Mouse (Mus musculus) bone marrow, adult 2 months (tissue): ENCODE data around the gene Vsig2.

Source experiments
- CTCF ChIP-seq: fragments of 200-500 bp; IDR thresholded peaks from 2 replicates; pipeline ENCODE4 v1.5.1; 2011; ENCODE audit warnings: low read length, control low read depth; ENCODE audit not compliant: control insufficient read depth, insufficient read depth
- POLR2A ChIP-seq: fragments of 200-500 bp; IDR thresholded peaks from 2 replicates; pipeline ENCODE4 v1.6.1; 2011; ENCODE audit warnings: low read depth, mild to moderate bottlenecking, control low read depth, low read length, borderline replicate concordance; ENCODE audit not compliant: control insufficient read depth

DNA sequence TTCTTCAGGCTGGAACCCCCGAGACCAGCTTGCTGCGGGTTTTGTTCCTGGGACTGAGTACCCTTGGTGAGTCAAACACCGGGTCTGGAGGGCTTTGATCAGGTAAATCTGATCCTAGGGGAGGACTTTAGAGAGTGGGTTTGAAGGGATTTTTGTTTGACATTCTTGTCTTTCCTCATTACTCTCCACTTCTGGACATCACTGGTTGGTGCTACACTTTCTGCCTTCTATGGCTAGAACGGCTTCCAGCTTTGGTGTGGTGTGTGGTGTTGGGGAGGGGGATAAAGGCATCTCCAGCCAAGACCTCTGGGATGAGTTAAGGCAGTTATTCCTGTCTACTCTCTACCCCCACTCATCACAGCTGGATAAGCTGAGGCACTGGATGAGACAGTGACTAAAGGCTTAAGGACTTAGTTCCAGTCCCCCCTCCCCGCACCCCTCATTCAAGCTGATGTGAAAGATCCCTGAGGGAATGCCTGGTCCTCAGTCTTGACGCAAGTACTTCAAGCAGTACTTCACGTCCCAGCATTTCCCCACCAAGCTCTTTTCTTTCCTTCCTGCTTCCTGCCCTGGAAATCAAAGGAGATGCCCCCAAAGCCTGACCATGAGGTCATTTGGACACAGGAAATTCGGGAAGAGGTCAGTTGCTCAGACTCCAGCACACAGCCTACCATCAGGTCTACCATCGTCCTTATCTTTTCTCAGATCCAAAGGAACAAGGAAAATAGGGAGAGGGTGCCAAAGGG lies 10.7 kb upstream of the Vsig2 start:
- TF ChIP-seq POLR2A, result no peak
- no peak for TF ChIP-seq CTCF
